Mouse (Mus musculus): ENCODE measurements around the gene Stard9.

The Stard9 gene

DNA sequence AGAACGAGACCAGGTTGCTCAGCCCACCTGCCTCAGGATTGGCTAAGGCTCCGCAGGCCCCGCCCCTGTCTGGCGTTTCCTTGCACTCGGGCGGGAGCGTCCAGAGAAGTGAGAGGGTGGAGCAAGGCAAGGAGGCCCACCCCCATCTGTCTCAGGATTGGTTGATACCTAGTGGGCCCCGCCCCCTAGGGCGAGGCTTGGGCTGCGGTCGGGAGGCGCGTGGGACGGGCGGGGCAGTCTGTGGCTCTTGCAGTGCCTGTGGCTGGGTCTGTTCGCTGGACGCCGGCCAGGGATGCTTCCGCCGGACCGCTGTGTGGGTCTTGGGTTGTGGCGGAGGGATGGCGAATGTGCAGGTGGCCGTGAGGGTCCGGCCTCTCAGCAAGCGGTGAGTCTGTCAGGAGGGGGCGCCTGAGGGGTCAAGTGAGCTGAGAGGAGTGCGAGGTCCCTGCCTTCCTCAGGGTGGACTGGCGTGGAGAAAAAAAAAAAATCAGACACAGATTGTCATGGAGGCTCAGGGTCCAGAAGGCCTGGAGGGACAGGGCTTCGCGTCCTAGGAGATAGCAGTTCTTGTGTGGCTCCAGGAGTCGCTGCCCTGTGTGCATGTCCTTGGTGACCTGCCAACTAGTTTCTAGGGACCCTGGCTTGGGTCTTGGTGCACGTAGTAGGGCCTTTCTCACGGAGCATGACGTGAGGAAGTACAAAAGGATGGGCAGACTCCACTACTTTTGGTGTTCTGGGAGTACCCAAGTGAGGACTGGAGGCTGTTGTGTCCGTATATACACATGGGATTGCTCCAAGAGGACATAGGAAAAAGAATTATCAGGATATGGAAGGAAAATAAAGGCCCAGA lies at the start of gene Stard9:
Stard9 (plus strand) TSS at position 236 of the 850 bp plus-strand sequence.
- peak; percentile 99 for DNase-seq

DNA sequence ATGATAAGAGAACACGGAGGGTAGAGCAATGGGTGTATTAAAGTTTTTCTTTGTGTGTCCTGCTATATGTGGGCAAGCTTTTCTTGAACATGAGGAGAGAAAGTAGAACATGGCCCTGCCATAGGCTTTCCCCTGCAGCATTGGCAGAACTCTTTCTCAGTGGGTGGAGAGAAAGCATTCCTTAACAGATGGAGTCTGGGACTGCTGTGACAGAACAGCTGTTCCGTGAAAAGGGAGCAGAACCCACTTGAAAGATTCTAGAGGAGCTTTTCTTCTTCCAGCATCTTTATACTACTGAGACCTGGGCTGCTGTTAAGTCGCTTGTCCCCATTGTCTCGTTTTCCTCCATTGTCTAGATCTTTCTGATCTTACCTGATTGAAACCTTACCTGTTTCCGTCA lies 39.2 kb upstream of the Stard9 start:
- DNase-seq: no peak

DNA sequence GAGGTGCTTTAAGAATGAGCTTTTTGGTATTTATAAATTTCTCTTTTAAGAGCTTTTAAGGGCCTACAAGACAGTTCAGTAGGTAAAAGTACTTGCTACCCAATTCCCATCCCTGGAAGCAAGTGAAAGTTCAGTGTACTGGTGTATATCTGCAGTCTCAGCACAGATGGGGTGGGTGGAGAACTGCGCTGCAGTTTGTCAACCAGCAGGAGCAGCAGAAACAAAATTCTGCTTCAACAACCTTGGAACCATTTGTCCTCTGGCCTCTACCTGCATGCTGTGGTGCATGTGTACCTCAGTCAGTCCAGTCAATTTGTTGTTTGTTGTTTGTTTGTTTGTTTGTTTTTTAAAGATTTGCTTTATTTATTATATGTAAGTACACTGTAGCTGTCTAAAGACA lies 36.7 kb upstream of the Stard9 start:
- no peak for DNase-seq

DNA sequence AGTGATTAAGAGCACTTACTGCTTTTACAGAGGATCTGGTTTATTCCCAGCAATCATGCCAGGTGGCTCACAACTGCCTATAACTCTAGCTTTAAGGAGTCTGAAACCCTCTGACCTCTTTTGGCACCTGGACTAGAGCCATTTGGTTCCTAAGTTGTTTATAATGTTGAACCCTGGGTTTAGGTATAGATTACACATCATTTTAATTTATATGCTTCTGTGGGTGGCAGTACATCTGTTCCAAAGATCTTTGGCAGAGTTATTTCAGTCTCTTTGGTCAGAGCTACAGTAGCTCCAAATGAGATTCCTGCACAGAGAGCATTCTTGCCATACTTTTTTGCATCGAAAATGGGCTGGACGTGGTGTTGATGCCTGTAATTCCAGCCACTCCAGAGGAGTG lies 31.2 kb upstream of the Stard9 start:
- DNase-seq: no peak

DNA sequence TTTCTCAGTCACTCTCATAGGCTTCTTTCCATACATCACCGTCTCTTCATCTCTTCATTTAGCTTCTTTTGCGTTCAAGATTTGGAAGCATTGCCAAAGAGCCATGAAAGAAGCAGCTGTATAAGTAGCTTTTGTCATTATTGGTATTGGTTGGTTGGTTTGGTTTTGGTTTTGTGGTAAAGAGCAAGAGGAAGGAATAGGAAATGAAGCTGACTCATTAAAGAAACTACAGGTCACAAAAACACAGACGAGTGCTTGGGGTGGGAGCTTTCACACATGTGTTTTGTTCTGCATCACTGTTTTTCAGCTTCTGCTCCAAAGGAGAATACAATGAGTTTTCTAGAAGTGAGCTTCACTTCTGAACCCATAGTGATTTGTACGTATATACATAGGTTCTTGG lies 29.4 kb upstream of the Stard9 start:
- DNase-seq: no peak

DNA sequence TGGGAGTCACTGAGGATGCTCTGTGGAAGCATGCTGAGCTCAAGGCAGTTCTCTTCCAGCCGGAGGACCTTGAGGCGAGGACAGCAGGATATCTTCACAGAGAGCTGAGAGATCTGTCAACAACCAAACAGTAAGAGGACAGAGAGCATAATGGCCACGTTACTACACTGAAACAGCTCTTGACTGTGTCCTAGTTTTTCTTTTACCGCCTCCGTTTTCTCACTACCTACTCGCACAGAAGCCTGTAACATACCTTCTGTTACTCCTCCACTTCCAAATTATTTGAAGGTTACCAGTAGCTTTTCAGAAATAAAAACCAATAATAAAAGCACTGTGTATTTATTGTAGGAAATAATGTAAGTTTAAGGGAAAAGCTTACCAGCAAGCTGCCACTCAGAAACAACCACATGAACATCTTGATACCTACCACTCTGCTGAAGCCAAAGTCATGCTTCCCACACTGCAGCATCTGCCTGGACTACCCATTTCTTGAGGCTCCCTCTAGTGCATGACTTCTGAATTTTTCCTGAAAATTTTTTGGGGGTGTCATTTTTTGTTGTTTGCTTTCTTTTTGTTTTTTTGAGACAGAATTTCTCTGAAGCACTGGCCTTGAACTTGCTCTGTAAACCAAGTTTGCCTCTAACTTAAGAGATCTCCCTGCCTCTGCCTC lies 22.8 kb upstream of the Stard9 start:
- no peak for DNase-seq

DNA sequence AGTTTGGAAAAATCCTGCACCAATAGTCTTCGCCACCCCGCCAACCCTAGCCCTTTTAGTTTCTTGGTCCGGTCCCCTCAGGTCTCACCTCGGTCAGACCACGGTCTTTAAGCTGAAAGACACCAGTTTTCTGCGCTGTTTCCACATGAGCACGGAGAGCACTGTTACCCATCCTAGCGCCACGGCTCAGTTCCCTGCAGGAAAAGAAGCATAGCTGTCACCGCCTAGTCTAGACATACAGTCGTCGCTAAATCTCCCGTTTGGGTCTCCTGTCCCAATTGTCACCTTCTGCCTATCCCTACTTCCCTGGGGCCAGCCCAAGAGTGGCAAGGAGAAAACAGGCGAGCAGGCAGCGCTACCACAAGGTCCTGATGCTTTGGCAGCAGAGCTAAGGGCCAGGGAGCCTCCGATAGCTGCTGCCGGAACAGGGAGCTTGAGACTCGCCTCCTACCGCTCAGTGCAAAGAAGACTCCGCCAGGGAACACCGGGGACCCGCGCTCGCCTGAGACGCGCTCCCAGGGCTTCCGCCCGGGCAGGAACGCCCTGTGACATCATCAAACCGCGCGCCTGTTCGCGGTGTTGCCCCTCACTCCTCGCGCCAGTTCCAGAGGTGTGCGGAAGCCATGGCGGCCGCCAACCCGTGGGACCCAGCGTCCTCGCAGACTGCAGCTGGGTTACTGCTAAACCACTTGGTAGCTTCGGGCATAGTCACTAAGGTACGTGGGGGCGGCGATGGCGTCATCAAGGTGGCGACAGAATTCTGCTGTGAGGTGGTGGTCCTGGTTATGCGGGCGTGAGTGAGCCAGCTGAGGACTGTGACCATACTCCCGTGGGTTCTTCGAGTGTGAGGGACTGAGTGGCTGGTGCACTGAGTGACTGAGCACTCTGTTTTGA lies 19.8 kb upstream of the Stard9 start, which contains the start of the genes Haus2 and Lrrc57:
Haus2 (plus strand) TSS at position 554 of the 894 bp plus-strand sequence.
Lrrc57 (minus strand) TSS at position 691 of the 894 bp plus-strand sequence.
- peak; percentile 96 for DNase-seq

DNA sequence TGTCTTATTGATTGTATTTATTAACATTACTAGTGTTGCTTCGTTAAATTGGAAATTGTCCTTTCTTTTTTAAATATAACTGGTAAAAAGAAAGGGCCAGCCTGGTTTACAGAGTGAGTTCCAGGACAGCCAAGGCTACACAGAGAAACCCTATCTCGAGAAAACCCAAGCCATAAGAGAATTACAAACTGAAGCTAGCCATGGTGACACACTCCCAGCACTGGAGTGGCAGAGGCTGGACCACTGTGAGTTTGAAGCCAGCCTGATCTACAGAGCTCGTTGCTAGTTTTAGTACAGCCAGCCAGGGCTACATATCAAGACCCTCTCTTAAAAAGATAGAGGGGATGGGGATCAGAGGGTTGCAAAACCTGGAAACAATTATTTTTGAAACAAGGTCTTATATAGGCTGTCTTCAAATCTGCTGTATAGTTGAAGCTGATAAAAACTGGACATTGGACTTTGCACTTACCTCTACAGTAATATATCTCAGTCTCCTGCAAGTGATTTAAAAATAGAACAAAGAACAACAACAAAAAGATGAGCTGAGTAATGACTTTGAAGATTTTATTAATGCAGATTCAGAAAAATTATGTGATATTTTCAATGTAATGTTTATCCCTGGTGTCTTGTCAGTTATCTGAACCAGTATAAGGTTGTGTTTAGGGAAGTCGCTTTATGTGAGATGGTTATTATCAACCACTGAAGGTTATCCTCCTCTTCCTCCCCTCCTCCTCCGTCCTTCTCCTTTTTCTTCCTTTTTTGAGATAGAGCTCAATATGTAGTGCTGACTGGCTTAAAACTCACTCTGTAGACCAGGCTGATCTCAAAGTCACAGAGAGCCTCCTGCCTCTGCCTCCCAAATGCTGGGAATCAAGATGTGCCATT lies 12.4 kb upstream of the Stard9 start:
- DNase-seq: no peak

DNA sequence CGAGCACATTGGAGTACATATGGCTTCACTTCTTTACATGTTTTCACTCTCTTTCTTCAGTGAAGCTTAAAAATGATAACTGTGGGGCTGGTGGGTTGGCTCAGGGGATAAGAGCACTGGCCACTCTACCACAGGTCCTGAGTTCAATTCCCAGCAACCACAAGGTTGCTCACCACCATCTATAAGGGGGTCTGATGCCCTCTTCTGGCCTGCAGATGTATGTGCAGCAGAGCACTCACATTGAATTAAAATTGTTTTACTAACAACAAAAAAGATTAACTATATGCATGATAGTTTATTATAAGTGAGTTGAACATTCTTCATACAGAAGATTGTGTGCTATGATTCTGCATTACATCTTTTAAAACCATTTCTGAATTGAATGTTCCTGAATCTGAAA lies 9.4 kb upstream of the Stard9 start:
- DNase-seq: no peak

DNA sequence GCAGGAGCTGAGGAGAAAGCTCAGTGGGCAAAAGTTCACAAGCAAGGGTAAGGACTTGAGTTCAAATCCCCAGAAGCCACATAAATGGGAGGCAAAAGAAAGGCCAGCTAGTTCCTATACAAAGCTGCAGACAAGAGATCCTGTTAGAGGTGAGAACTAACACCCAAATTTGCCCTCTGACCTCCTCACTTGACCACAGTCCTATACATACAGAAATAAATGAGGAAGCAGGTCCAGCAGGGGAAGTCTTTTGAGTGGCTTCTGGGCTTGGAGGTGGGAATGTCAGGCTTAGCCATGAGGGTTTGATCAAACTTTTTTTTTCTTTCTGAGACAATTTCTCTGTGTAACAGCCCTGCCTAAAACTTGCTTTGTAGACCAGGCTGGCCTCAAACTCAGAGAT lies 6.0 kb upstream of the Stard9 start:
- no peak for DNase-seq

DNA sequence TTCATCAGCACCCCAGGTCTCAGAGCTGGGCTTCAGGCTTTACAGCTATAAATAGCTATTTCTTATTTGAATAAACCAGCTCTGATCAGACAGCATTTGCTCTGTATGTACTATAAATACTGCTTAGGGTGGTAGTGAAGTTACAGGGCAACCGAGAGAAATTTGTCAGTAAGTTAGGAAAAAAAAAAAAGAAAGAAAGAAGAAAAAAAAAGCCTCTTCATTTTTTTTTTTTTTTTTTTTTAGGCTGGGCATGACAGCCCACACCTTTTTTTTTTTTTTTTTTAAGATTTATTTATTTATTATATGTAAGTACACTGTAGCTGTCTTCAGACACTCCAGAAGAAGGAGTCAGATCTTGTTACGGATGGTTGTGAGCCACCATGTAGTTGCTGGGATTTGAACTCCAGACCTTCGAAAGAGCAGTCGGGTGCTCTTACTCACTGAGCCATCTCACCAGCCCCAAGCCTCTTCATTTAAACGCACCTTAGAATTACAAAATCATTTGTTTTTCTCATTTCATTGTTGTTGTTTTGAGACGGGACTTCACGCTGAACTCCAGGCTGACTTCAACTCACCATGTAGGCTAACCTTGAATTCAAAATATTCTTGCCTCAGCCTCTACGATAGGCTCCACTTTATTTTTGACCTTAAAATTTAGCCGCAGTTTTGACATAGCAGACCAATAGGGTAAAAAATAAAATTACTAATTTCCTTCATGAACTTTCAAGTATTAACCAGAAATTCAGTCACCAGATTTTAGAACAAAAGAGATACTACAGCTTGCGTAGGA lies 650 bp upstream of the Stard9 start:
- DNase-seq: no peak

DNA sequence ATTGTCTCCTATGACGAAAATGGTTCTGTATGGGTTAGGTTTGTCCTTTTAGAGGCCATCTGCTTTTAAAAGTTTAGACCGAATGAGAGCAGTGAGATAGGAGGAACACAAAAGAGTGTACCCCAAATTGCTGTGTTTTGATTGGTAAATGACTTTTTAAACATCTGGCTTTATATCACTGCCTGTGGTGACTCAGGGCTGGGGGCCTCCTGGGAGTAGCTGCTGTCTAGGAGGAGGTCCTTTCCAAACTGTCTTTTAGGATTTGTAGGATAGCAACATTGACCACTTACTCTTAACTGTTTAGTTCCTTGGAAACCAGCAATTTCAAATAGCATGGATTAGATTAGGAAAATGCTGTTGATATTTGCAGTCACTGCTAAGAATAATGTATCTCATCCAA lies 1.3 kb downstream of the Stard9 start:
- no peak for DNase-seq

DNA sequence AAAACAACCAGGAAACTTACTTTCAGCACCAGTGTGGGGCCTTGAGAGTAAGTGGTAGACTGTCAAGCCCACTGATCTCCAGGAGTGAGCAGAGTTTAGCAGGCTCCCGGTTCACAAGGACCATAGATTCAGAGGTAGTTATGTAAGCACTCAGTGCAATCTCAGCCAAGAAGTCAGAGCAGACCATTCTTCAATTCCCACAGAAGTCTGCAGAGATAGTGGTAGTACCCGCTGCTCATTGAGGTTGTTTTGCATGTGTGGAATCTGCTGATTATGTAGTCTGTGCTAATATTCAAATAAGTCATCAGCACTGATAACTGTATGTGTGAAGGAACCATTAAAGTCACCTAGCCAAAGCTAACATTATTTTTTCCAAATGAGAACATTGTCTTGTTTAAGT lies 1.7 kb downstream of the Stard9 start:
- no peak for DNase-seq

DNA sequence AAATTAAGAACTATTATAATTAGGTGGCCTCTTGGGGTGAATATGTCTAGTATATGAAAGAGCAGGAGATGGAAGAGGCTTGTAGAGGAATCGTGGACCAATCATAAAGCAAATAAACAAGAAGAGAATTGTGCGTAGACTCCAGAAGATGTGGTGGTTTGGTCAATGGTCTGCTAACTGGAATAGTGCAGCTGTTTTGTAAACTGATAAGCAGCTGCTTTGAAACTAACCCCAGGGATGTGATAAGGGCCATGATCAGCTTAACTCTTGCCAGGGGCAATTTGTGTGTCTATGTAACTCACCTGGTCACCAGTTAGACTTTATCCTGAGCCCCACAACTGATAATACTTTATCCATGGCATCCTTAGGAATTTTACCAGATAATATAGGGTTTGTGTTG lies 2.6 kb downstream of the Stard9 start:
- no peak for DNase-seq

DNA sequence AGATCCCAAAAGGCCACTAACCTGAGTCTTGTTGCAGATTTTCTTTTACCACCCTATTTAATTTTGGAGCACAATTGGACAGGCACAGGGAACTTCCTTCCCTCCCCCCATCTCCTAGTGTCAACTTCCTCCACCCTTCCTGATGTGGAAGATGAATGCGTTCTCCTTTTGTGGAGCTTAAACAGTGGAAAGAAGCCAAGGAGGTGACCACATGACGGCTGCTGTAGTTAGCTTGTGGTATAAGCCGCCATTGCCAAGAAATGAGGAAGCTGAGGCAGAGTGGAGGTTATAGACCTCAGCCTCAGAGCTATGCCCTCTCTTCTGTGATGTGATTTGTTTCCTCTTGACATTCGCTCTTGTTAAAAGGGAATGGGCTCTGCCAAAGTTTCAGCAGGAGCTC lies 3.0 kb downstream of the Stard9 start:
- peak; percentile 50 for DNase-seq

DNA sequence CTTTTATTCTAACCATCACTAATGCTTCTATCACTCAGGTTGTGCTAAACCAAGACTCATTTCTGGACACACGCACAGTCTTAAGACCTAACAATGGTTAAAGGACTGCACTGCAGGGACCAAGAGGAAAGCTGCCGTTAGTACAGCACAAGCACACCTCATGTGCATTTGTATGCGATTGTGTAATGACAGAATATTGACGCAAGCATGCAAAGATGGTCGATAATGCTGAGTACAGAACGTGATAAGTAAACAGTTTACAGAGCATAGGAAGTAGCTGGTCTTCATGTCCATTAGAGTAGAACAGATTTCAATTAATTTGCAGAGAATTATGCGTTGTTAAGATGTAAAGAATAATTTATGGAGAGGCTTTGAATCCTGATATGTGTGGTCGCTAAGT lies 11.9 kb downstream of the Stard9 start:
- DNase-seq: no peak

DNA sequence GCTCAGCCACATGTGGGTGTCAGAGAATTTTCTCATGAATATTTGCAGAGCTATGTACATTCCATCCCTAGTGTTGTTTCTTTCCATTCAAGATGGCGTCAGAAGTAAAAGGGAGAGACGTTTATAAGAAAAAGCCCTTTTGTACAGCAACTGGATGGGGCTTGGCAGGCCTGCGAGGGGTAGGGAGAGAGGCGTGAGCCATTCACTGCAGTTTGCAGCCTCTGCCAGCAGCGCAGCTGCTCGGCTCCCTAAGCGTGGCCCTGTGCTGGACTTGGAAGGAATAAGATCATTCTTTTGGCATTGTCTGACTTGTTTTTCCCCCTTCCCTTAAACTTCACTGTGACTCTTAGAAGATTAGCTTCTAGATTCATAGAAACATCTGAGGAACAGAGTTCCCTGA lies 14.9 kb downstream of the Stard9 start:
- peak; percentile 78 for DNase-seq

DNA sequence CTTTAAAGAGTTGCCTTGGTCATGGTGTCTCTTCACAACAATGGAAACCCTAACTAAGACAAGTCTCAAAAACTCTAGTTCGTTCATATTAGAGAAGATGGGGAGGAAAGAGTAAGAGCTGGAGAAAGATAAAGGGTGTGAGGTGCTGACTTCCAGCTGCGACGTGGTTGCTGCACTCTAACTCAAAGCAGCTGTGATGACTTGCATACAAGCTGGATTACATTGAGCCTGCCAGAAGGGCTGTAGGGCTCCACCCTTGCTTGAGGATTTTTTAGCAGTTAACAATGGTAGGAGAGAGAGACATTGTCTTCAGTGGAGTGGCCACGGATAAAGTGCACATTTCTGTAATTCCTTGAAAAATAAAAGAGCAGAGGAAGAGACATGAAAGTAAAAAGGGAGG lies 17.9 kb downstream of the Stard9 start:
- DNase-seq: peak; percentile 48

DNA sequence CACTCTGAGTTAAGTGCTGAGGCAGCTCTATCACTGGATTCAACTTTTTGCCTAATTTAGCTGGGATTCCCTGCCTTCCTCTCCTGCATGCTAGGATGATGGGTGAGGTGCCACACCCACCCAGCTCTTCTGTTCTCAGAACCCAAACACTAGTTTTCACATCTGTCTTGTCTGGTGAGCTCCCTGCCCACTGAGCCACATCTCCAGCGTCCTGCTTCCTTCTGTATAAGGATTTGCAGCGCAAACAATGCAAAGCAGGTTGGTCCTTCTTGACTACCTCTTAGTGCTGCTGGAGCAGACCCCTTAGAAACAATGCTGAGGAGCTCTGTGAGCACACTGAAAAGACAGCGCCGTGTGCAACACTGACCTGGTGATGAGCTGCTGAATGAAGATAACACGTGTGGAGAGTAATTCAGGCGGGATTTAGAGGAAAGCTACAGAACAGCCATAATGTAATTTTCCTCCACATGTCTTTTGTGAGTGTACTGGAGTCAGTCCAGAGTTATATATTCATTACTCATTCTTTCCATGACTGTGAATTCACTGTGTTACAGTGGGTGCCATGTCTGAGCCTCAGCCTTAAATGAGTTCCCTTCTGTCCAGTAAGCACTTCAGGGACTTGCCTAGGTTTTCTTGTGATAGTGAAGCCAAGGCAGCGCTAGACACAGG lies 23.5 kb downstream of the Stard9 start:
- DNase-seq: no peak

DNA sequence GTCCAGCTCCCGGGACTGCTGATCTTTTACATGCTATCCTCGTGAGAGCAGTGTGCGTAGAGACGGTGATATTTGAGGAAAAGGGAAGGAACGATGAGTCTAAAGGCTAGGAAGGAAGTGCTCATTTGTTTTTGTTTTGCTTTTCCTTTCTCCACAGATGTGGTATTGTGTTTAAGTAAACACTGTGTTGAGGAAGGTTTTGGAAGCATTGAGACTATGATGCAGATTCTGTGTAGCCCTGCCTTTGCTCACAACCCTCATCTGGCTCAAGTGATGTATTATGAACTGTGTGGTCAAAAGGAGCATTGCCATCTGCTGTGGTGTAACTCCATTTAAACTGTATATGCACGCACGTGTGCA lies 24.0 kb downstream of the Stard9 start:
- DNase-seq: no peak

DNA sequence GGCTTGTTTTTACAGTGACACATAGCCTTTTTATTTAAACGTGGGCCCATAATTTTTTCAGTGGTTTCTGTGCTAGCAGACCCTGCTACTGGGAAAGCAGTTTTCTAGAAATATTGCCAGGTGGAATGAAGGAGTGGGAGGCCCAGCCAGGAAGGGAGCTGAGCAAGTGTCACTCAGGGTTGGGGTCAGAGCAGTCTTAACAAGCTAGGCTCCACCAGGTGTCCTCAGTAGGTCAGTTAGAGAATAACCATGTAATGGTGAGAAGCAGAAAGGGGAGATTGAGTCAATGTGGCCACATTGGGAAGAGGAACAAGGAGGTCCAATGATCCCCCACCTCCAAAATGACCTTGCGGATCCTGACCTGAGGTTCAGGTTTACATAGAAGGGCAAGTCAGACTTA lies 25.8 kb downstream of the Stard9 start:
- no peak for DNase-seq

Data from kidney, postnatal 10 days (tissue).